Mouse (Mus musculus) hindbrain, embryonic 10.5 days (tissue): ENCODE measurements at regions not wholly inside any gene's neighbourhood (a gene's known extent, or its start where the extent isn't known, plus 50 kb on each side); places are given as distances from the start of the nearest gene placed in this dataset.
"Not testable (repeated sequence)": the region's sequence is repeated elsewhere in the genome, so short reads cannot be mapped to it uniquely, and the experiment has no call there.

Source experiments
- DNase-seq: peaks from one replicate; pipeline ENCODE4 v3.0.0-alpha.2; 2017; ENCODE audit warnings: low spot score
- H3K27ac ChIP-seq: fragments of 300-500 bp; sonication (generic); 2 replicates; pipeline ENCODE4 v1.5.1; 2016; ENCODE audit warnings: mild to moderate bottlenecking, moderate library complexity
- H3K27me3 ChIP-seq: fragments of 300-500 bp; sonication (generic); 2 replicates; pipeline ENCODE4 v1.6.1; 2016; ENCODE audit warnings: mild to moderate bottlenecking; ENCODE audit not compliant: poor library complexity, insufficient read depth, severe bottlenecking
- H3K36me3 ChIP-seq: fragments of 300-500 bp; sonication (generic); 2 replicates; pipeline ENCODE4 v1.6.1; 2016; ENCODE audit warnings: mild to moderate bottlenecking, moderate library complexity
- H3K4me1 ChIP-seq: fragments of 300-500 bp; sonication (generic); replicated peaks from 2 replicates; pipeline ENCODE4 v1.6.1; 2016; ENCODE audit warnings: mild to moderate bottlenecking
- H3K4me3 ChIP-seq: fragments of 300-500 bp; sonication (generic); 2 replicates; pipeline ENCODE4 v1.5.1; 2016; ENCODE audit warnings: mild to moderate bottlenecking, moderate library complexity
- H3K9me3 ChIP-seq: fragments of 300-500 bp; sonication (generic); 2 replicates; pipeline ENCODE4 v1.6.1; 2016; ENCODE audit warnings: mild to moderate bottlenecking, moderate library complexity
- WGBS: fragments of 180-500 bp; shearing (Covaris S2); methylation state at CpG from one replicate; pipeline ENCODE4 v1.1.7; 2016; 5-methylcytosine and 5-hydroxymethylcytosine counted together

DNA sequence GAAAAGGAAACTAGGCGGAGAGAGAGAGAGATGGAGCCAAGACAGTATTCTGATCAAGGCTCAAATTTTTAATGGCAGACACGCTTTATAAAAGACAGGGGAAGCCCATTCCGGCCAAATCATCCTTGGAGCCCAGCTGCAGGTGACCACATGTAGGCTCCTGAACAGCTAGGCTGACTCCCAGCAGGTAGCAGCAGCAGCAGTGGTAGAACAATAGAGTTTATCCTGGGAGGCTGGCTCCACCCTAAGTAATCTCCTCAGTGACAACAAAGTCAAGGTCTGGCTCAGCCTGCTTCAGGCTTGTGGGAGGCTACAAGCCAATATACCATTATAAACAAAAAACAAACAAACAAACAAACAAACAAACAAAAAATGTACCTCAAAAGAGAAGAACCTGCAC, 151.0 kb upstream of the Akr1e1 start:
- no peak for DNase-seq
- Histone ChIP-seq H3K4me3 (no peak overlapping the region), H3K27ac (no peak overlapping the region), H3K27me3 (no peaks in the 10 kb centered on the region), H3K9me3 (no peaks in the 10 kb centered on the region), H3K36me3 (no peaks in the 10 kb centered on the region), H3K4me1 (no peaks in the 10 kb centered on the region)
- WGBS: 47% methylated on average over 3 of the region's 3 CpGs

DNA sequence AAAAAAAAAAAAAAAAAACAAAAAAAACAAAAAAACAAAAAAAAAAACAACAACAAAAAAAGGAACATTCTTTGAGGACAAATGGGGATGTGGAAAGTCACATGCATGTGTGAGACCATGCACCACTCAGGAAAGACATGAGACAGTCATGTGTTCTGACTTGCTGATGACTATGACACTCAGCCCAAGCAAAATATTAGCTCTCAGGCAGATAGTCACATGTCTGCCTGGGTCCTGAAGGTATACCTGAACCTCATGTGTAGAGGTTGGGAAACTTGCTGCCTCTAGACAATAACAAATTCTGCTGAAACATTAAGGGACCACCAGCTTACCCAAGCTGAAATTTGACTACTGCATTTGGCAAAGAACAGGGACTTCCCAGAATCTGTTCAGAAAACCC, 147.6 kb upstream of the Akr1e1 start:
- no peak for DNase-seq
- Histone ChIP-seq H3K27ac (no peak overlapping the region), H3K27me3 (no peaks in the 10 kb centered on the region), H3K36me3 (no peaks in the 10 kb centered on the region), H3K9me3 (no peaks in the 10 kb centered on the region), H3K4me3 (no peak overlapping the region), H3K4me1 (no peaks in the 10 kb centered on the region)

DNA sequence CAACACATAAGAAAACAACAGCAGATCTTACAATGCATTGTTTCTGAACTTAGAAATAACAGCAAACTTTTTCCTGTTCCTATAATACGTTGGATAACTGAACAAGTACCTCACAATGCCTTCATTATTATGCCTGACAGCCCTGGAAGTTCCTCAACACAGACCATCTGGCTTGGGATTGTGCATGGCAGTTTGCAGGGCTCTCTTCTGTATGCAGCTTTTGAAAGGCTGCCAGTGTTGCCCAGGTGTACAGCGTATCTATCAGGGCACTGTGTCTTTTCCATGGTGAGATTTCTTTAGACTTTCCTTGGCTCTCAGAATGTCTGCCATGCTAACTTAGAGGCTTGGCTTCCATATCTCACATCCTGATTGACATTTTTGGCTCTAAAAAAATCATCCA, 134.0 kb upstream of the Akr1e1 start:
- Histone ChIP-seq H3K4me1 (no peaks in the 10 kb centered on the region), H3K36me3 (no peaks in the 10 kb centered on the region), H3K27ac (no peak overlapping the region), H3K4me3 (no peak overlapping the region), H3K9me3 (no peaks in the 10 kb centered on the region), H3K27me3 (no peaks in the 10 kb centered on the region)
- WGBS: 71% methylated on average over 2 of the region's 2 CpGs
- no peak for DNase-seq

DNA sequence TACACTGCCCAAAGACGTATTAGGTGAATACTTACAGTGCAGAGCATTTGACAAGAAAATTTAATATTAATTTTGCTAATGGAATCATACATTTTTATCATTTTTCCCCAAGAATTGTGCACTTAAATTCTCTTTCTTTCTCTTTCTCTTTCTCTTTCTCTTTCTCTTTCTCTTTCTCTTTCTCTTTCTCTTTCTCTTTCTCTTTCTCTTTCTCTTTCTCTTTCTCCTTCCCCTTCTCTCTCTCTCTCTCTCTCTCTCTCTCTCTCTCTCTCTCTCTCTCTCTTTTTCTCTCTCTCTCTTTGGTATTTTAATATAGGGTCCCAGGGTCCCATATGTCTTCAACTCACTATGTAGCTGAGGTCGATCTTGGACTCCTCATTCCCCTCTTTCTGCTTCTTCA, 107.3 kb upstream of the Akr1e1 start:
- not testable (repeated sequence) for H3K9me3 ChIP-seq, H3K4me1 ChIP-seq, H3K36me3 ChIP-seq, H3K4me3 ChIP-seq, DNase-seq, H3K27ac ChIP-seq, H3K27me3 ChIP-seq
- 86% methylated on average over 2 of the region's 2 CpGs for WGBS

DNA sequence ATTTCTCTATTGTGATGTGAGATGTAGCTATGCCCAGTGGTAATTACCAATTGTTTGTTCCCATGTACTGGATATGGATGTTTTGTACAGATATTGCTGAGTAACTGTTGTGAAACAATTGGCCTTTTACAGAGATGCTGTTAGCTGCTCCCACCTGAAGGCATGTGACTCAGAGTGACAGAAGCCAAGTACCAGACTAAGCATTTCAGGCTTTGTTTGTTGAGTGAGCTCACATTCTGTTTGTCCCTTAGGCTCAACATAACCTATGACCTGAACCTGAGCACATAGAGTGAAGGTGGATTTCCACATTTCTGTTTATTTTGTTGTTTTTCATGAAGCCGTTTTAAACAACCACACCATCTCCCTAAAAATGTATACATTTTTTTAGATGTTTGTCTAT, 105.8 kb upstream of the Akr1e1 start:
- DNase-seq: no peak
- Histone ChIP-seq H3K27ac (no peak overlapping the region), H3K4me1 (no peaks in the 10 kb centered on the region), H3K27me3 (no peaks in the 10 kb centered on the region), H3K4me3 (no peak overlapping the region), H3K36me3 (no peaks in the 10 kb centered on the region), H3K9me3 (no peaks in the 10 kb centered on the region)
- WGBS: 85% methylated on average over 1 of the region's 1 CpGs

DNA sequence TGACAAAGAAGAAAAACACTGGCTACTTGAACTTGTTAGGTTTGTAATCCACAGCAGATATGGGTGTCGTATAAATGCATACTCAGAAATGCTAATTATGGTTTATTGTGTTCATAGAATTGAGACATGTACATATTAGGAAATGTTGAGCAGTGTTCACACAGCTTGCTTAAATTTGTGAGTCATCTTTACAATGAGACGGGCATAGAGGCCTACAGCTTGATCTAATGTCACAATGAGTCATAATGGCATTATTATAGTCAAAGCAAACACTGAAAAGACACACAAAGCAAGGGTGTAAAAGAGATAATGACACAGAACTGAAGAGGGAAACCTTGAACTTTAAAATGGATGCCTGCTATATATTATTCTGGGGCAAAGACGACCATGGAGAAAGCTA, 103.7 kb upstream of the Akr1e1 start:
- Histone ChIP-seq H3K9me3 (no peaks in the 10 kb centered on the region), H3K36me3 (no peaks in the 10 kb centered on the region), H3K4me1 (no peaks in the 10 kb centered on the region), H3K27ac (no peak overlapping the region), H3K27me3 (no peaks in the 10 kb centered on the region), H3K4me3 (no peak overlapping the region)
- DNase-seq: no peak
- 71% methylated on average over 3 of the region's 3 CpGs for WGBS

DNA sequence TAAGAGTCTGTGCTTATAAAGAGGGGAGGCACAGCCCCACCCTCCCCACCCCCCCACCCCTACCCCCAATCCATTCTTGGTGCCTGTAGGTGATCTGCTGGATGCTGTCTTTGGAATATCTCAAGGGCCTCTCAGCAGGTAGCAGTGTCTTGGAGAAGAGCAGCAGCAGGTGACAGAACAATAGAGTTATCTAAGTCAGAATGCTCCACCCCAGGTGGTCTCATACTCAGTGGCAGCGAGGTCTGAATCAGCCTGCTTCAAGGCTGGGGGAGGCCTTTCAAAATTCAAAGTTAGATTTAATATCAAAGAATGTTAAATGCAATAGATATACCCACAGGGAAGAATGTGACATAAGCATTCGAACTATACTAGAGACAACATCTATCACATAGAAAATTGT, 90.6 kb upstream of the Akr1e1 start:
- not testable (repeated sequence) for H3K27me3 ChIP-seq, H3K36me3 ChIP-seq, DNase-seq, H3K4me1 ChIP-seq, H3K27ac ChIP-seq, H3K4me3 ChIP-seq, H3K9me3 ChIP-seq
- 53% methylated on average over 2 of the region's 2 CpGs for WGBS

DNA sequence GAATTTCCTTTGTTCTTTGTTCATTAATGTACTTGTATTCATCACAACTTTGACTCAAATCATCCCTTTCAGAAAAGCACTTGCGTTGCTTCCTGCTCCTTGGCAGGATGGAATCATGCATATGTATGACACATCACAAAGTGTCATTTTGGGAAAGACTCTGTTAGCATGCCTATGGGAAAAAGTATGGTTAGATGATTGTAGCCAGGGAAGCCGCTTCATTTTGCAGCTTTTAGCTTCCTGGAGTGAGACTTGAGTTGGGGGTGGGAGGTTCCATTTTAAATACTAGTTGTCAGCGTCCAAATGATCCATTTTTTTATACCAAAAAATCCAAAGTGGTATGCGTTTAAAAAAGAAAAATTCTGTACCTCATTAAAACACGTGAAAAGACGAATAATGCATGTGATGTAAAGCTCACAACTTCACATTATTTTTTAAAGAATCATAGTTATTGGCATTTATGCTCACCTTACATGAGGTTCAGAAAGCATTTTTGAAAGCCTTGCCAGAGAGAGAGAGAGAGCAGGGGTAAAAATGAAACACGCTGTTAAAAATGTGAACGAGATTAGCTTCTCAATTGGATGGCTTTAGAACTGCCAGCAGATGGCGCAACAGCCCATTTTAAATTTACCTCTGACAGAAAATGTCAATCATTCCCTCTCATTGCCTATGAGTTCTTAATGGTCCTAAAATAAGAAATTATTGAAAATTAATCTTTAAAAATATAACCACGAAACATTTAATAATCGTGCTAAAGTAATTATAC, 57.6 kb upstream of the Akr1e1 start:
- 39% methylated on average over 11 of the region's 11 CpGs for WGBS
- no peaks in the 10 kb centered on the region for H3K9me3 ChIP-seq
- no peaks in the 10 kb centered on the region for H3K36me3 ChIP-seq
- no peaks in the 10 kb centered on the region for H3K27me3 ChIP-seq
- peak; percentile 43 for DNase-seq
- no peaks in the 10 kb centered on the region for H3K4me1 ChIP-seq
- H3K27ac ChIP-seq: no peak overlapping the region
- H3K4me3 ChIP-seq: no peak overlapping the region

DNA sequence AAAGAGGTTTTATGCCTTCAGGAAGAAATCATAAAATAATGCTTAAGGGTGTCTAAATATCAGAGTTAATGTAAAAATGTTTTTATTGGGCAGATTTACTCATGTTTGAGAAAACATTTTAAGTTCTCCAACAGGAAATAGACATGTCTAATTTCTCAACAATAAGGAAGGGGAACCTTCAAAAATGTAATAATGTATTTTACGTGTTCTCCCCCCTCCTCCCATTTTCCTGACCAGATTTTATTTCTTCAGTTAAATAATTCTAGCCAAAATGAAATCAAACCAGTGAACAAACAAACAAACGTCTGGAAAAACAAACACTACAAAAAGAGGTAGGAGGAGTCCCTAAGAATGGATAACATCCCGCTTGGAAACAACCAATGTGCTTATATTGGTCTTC, 54.4 kb upstream of the Akr1e1 start:
- H3K4me3 ChIP-seq: no peak overlapping the region
- no peaks in the 10 kb centered on the region for H3K36me3 ChIP-seq
- no peak overlapping the region for H3K27ac ChIP-seq
- H3K27me3 ChIP-seq: no peaks in the 10 kb centered on the region
- no peaks in the 10 kb centered on the region for H3K4me1 ChIP-seq
- 62% methylated on average over 3 of the region's 3 CpGs for WGBS
- no peaks in the 10 kb centered on the region for H3K9me3 ChIP-seq
- DNase-seq: no peak

DNA sequence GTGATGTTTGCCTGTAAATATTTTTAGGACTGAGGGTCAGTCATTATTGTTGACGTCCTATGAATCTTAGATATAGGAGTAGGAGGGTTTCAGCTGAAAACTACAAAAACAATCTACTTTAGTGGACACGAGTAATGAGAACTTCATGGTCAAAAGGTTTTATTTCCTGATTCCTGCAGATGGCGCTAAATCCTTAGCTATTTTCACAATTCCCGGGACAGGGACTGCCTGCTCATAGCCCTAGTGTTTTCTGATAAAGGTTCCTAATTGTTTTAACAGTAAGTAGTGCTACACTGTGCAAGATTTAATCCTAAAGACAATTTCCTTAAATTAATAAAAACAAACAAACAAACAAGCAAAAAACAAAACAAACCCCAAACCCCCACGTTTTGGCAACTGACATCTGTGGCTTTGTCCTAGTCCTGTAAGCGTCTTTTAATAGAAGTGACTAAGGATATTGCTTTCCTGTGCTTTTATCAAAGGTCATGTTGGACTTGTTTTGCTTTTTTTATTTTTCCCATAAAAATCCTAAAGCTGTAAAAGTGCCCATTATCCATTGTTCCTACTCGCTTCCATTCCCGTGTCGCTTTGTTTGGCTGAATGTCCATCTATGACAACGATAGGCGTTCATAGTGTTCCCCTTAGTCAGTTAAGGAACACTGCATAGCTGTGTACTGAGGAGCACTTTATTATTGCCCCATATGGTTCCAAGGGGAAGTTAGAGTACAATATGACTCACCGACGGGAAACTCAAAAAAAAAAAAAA, 53.5 kb upstream of the Akr1e1 start:
- Histone ChIP-seq H3K36me3 (no peaks in the 10 kb centered on the region), H3K9me3 (no peaks in the 10 kb centered on the region), H3K27me3 (no peaks in the 10 kb centered on the region), H3K4me1 (no peaks in the 10 kb centered on the region), H3K4me3 (no peak overlapping the region), H3K27ac (no peak overlapping the region)
- WGBS: 59% methylated on average over 13 of the region's 13 CpGs
- no peak for DNase-seq
